Mouse (Mus musculus) CH12.LX (cell line): Measurements from ENCODE around the gene Gm28539. TPM values are rescaled to one million over a fixed set of nuclear protein-coding genes. Genes with fewer than 3 reads are reported as not detected.
A peak's percentile ranks its signal among the peaks of the same experiment; 100 is the strongest.

Source experiments
- DNase-seq: peaks from one replicate; pipeline ENCODE4 v3.0.0-alpha.2; 2013; ENCODE audit errors: extremely low read depth
- H3K27ac ChIP-seq: 2 replicates; pipeline ENCODE4 v1.5.1; 2012; ENCODE audit warnings: low read depth, mild to moderate bottlenecking, control low read depth, moderate library complexity; ENCODE audit not compliant: insufficient read depth
- H3K27me3 ChIP-seq: replicated peaks from 2 replicates; pipeline ENCODE3; 2012; ENCODE audit warnings: inconsistent platforms
- H3K36me3 ChIP-seq, 2 experiments: replicated peaks in 1 of 2; 2 replicates each; pipeline versions ENCODE3 to v1.6.1; 2012; ENCODE audit warnings: inconsistent platforms in 1 of 2, low read length in 1 of 2, mild to moderate bottlenecking in 1 of 2, mixed read lengths in 1 of 2, moderate library complexity in 1 of 2; ENCODE audit not compliant: control insufficient read depth in 1 of 2, insufficient read depth in 1 of 2
- H3K4me1 ChIP-seq, 2 experiments: 2 replicates each; pipeline ENCODE4 v1.6.1; 2012; ENCODE audit warnings: inconsistent platforms in 1 of 2, moderate library complexity in 1 of 2; ENCODE audit not compliant: insufficient read depth in 2 of 2, control insufficient read depth in 1 of 2
- H3K4me2 ChIP-seq: 2 replicates; pipeline ENCODE4 v1.6.1; 2012; ENCODE audit warnings: low read depth, mild to moderate bottlenecking, control low read depth; ENCODE audit not compliant: poor library complexity, insufficient read depth, severe bottlenecking
- H3K4me3 ChIP-seq, 3 experiments: fragments of 150-350 bp in 1 of 3; sonication (generic) in 1 of 3; replicated peaks in 1 of 3; 2 replicates each; pipeline versions ENCODE3 to v1.5.1; 2011 to 2012; ENCODE audit warnings: low read depth in 2 of 3, low read length in 2 of 3, mild to moderate bottlenecking in 2 of 3, moderate library complexity in 2 of 3, control low read depth in 1 of 3, improper control_type of control experiment in 1 of 3, inconsistent platforms in 1 of 3, mixed read lengths in 1 of 3; ENCODE audit not compliant: poor library complexity in 1 of 3
- H3K79me2 ChIP-seq: replicated peaks from 2 replicates; pipeline ENCODE4 v1.6.1; 2012; ENCODE audit warnings: mild to moderate bottlenecking, moderate library complexity; ENCODE audit not compliant: control insufficient read depth, poor library complexity, insufficient read depth, severe bottlenecking; ENCODE audit errors: extremely low read depth
- H3K9ac ChIP-seq: 2 replicates; pipeline ENCODE4 v1.6.1; 2012; ENCODE audit warnings: low read depth, mild to moderate bottlenecking, control low read depth, moderate library complexity; ENCODE audit not compliant: insufficient read depth
- H3K9me3 ChIP-seq: replicated peaks from 2 replicates; pipeline ENCODE3; 2012; ENCODE audit warnings: low read length, inconsistent platforms, mixed read lengths
- BHLHE40 ChIP-seq: IDR thresholded peaks from 2 replicates; pipeline ENCODE4 v1.6.1; 2011; ENCODE audit warnings: mild to moderate bottlenecking, low read depth, low read length, improper control_type of control experiment
- CHD1 ChIP-seq: IDR thresholded peaks from 2 replicates; pipeline ENCODE4 v1.6.1; 2012; ENCODE audit warnings: low read depth, low read length, improper control_type of control experiment, inconsistent platforms
- CHD2 ChIP-seq: IDR thresholded peaks from 2 replicates; pipeline ENCODE4 v1.6.1; 2011; ENCODE audit warnings: low read length, improper control_type of control experiment
- CTCF ChIP-seq, 2 experiments: IDR thresholded peaks in 1 of 2; conservative IDR thresholded peaks in 1 of 2; 2 replicates each; pipeline ENCODE4 v1.5.1; 2011 to 2012; ENCODE audit warnings: low read depth in 2 of 2, low read length in 2 of 2, improper control_type of control experiment in 1 of 2, inconsistent platforms in 1 of 2, mild to moderate bottlenecking in 1 of 2, moderate library complexity in 1 of 2
- E2F4 ChIP-seq: IDR thresholded peaks from 2 replicates; pipeline ENCODE4 v1.6.1; 2011; ENCODE audit warnings: low read depth, low read length, improper control_type of control experiment; ENCODE audit not compliant: insufficient replicate concordance
- ELF1 ChIP-seq: IDR thresholded peaks from 2 replicates; pipeline ENCODE4 v1.6.1; 2014; ENCODE audit warnings: low read depth, mild to moderate bottlenecking, inconsistent platforms, low read length, improper control_type of control experiment
- EP300 ChIP-seq: IDR thresholded peaks from 2 replicates; pipeline ENCODE4 v1.6.1; 2011; ENCODE audit warnings: low read length, improper control_type of control experiment
- GABPA ChIP-seq: IDR thresholded peaks from 2 replicates; pipeline ENCODE4 v1.6.1; 2012; ENCODE audit warnings: low read depth, low read length, improper control_type of control experiment, inconsistent platforms; ENCODE audit not compliant: insufficient replicate concordance
- HCFC1 ChIP-seq: IDR thresholded peaks from 2 replicates; pipeline ENCODE4 v1.6.1; 2012; ENCODE audit warnings: low read depth, mild to moderate bottlenecking, inconsistent platforms, low read length, improper control_type of control experiment
- IRF4 ChIP-seq: IDR thresholded peaks from 2 replicates; pipeline ENCODE4 v1.6.1; 2014; ENCODE audit warnings: low read depth, mild to moderate bottlenecking, inconsistent platforms, low read length, improper control_type of control experiment
- JUN ChIP-seq: IDR thresholded peaks from 2 replicates; pipeline ENCODE4 v1.6.1; 2011; ENCODE audit warnings: low read depth, mild to moderate bottlenecking, low read length, improper control_type of control experiment, moderate library complexity; ENCODE audit not compliant: insufficient read depth
- KAT2A ChIP-seq: IDR thresholded peaks from 2 replicates; pipeline ENCODE4 v1.6.1; 2012; ENCODE audit warnings: low read length, improper control_type of control experiment, inconsistent platforms; ENCODE audit not compliant: insufficient replicate concordance
- MAFK ChIP-seq: IDR thresholded peaks from 2 replicates; pipeline ENCODE4 v1.6.1; 2011; ENCODE audit warnings: low read length, improper control_type of control experiment; ENCODE audit not compliant: insufficient replicate concordance
- MAX ChIP-seq: IDR thresholded peaks from 2 replicates; pipeline ENCODE4 v1.6.1; 2011; ENCODE audit warnings: low read length, improper control_type of control experiment
- MAZ ChIP-seq: IDR thresholded peaks from 2 replicates; pipeline ENCODE4 v1.6.1; 2012; ENCODE audit warnings: low read depth, mild to moderate bottlenecking, inconsistent platforms, low read length, improper control_type of control experiment, moderate library complexity
- MXI1 ChIP-seq: IDR thresholded peaks from 2 replicates; pipeline ENCODE4 v1.6.1; 2011; ENCODE audit warnings: mild to moderate bottlenecking, low read depth, low read length, improper control_type of control experiment
- MYC ChIP-seq: IDR thresholded peaks from 2 replicates; pipeline ENCODE4 v1.6.1; 2011; ENCODE audit warnings: low read depth, mild to moderate bottlenecking, improper control_type of control experiment, low read length
- NELFE ChIP-seq: IDR thresholded peaks from 2 replicates; pipeline ENCODE4 v1.6.1; 2011; ENCODE audit warnings: low read depth, low read length, improper control_type of control experiment
- NRF1 ChIP-seq: IDR thresholded peaks from 2 replicates; pipeline ENCODE4 v1.6.1; 2014; ENCODE audit warnings: low read depth, mild to moderate bottlenecking, inconsistent platforms, low read length, improper control_type of control experiment, moderate library complexity
- PAX5 ChIP-seq: IDR thresholded peaks from 2 replicates; pipeline ENCODE4 v1.6.1; 2012; ENCODE audit warnings: low read length, inconsistent platforms, mixed read lengths
- POLR2A ChIP-seq: IDR thresholded peaks from 2 replicates; pipeline ENCODE4 v1.6.1; 2011; ENCODE audit warnings: low read depth, mild to moderate bottlenecking, improper control_type of control experiment, low read length
- POLR2AphosphoS2 ChIP-seq: IDR thresholded peaks from 2 replicates; pipeline ENCODE4 v1.6.1; 2011; ENCODE audit warnings: low read depth, low read length, improper control_type of control experiment
- RAD21 ChIP-seq: IDR thresholded peaks from 2 replicates; pipeline ENCODE4 v1.6.1; 2011; ENCODE audit warnings: low read depth, mild to moderate bottlenecking, low read length, improper control_type of control experiment, moderate library complexity
- RCOR1 ChIP-seq: conservative IDR thresholded peaks from 2 replicates; pipeline ENCODE4 v1.6.1; 2012; ENCODE audit warnings: low read depth, mild to moderate bottlenecking, inconsistent platforms, low read length, improper control_type of control experiment
- SIN3A ChIP-seq: IDR thresholded peaks from 2 replicates; pipeline ENCODE4 v1.6.1; 2012; ENCODE audit warnings: low read length, improper control_type of control experiment, inconsistent platforms
- SMC3 ChIP-seq: IDR thresholded peaks from 2 replicates; pipeline ENCODE4 v1.6.1; 2011; ENCODE audit warnings: low read depth, low read length, improper control_type of control experiment
- TBP ChIP-seq: conservative IDR thresholded peaks from 2 replicates; pipeline ENCODE4 v1.6.1; 2011; ENCODE audit warnings: low read depth, low read length, improper control_type of control experiment
- TCF12 ChIP-seq: IDR thresholded peaks from 2 replicates; pipeline ENCODE4 v1.6.1; 2014; ENCODE audit warnings: low read depth, mild to moderate bottlenecking, inconsistent platforms, low read length, improper control_type of control experiment
- UBTF ChIP-seq: IDR thresholded peaks from 2 replicates; pipeline ENCODE4 v1.6.1; 2012; ENCODE audit warnings: low read depth, mild to moderate bottlenecking, inconsistent platforms, low read length, improper control_type of control experiment, moderate library complexity
- USF1 ChIP-seq: IDR thresholded peaks from 2 replicates; pipeline ENCODE4 v1.6.1; 2014; ENCODE audit warnings: low read depth, mild to moderate bottlenecking, inconsistent platforms, low read length, improper control_type of control experiment
- USF2 ChIP-seq: conservative IDR thresholded peaks from 2 replicates; pipeline ENCODE4 v1.6.1; 2011; ENCODE audit warnings: low read depth, low read length, improper control_type of control experiment
- ZC3H11A ChIP-seq: IDR thresholded peaks from 2 replicates; pipeline ENCODE4 v1.6.1; 2012; ENCODE audit warnings: low read depth, mild to moderate bottlenecking, inconsistent platforms, low read length, improper control_type of control experiment
- ZKSCAN1 ChIP-seq: IDR thresholded peaks from 2 replicates; pipeline ENCODE4 v1.6.1; 2012; ENCODE audit warnings: low read depth, inconsistent platforms, low read length, improper control_type of control experiment, borderline replicate concordance
- ZMIZ1 ChIP-seq: IDR thresholded peaks from 2 replicates; pipeline ENCODE4 v1.6.1; 2012; ENCODE audit warnings: low read depth, mild to moderate bottlenecking, inconsistent platforms, low read length, improper control_type of control experiment
- ZNF384 ChIP-seq: IDR thresholded peaks from 2 replicates; pipeline ENCODE4 v1.6.1; 2012; ENCODE audit warnings: low read depth, low read length, improper control_type of control experiment, inconsistent platforms
- dilution Hi-C: fragments of 300-500 bp; cut with MboI; formaldehyde crosslinking; loops from 2 replicates; pipeline ENCODE4 v1.14.3; 2020; ENCODE audit warnings: low sequenced_read_pairs; ENCODE audit not compliant: extremely low pct_unique_long_range_greater_than_20kb, extremely low pct_ligation_motif_present
- in situ Hi-C: fragments of 300-500 bp; cut with MboI; formaldehyde crosslinking; loops from 3 replicates; pipeline ENCODE4 v1.14.3; 2019; ENCODE audit warnings: low sequenced_read_pairs, low pct_ligation_motif_present, low pct_unique_long_range_greater_than_20kb, mixed read lengths
- polyA plus RNA-seq: library from polyadenylated mRNA; unstranded; fragments of >175 nt; gene quantifications from 2 replicates; pipeline ENCODE4 v1.2.1, GENCODE M21; 2012; ENCODE audit warnings: low read depth; ENCODE audit not compliant: insufficient read length
- total RNA-seq, 2 experiments: library from RNA; depleted of rRNA; stranded (reverse); fragments of 300-350 nt in 1 of 2; fragments of >200 nt in 1 of 2; gene quantifications; 2 replicates each; pipeline ENCODE4 v1.2.3; 2012 to 2014

Gm28539 gene
- total RNA-seq (2012; rRNA removed), result 2.9 and 3.9 TPM in 2 replicates
- 0.35 TPM in 1 of 2 replicates, not detected in the other for total RNA-seq (2014; rRNA removed)
- polyA plus RNA-seq, result 12.2 and 23.9 TPM in 2 replicates

DNA sequence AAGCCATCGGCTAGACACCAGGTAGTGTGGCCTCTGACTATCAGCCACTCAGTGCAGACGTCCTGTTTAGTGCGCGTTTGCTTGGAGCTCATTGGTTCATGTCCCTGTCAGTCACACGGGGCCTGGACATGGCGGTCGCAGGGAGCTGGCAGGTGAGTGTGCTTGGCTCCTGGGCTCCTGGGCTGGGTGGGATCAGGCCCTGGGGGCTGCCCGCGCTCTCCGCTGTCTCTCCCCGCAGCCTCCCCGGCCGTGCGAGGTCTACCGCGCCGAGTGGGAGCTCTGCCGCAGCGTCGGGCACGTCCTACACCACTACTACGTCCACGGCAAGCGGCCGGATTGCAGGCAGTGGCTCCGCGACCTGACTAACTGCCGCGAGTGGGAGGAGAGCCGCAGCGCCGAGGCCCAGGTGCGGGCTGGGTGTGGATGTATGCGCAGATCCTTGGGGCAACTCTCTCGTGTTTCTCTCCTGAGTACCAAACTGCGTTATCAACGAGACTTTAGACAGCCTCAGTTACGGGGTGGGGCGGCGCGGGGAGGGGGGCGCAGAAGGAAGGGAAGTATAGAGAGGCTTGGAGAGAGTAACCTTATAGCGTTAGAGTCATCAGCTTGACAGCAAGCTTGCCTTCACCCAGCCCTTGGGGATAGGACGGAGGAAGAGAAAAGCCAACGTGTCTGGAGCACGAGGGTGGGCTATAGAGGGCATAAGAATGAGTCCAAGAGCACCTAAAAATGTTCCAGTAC, at the start of gene Gm28539, which contains the start of gene 2510002D24Rik:
Gene Gm28539 (plus strand): TSS at position 117 of the 741 bp plus-strand sequence.
Gene 2510002D24Rik (plus strand): TSS at position 111 of the 741 bp plus-strand sequence.
- no peak for TF ChIP-seq SMC3
- no peak for TF ChIP-seq USF1
- TF ChIP-seq NRF1, result peak; percentile 24; the same call in 1 of the 2 replicates
- TF ChIP-seq RAD21, result no peak
- no peak for TF ChIP-seq GABPA
- TF ChIP-seq TBP, result peak; percentile 87
- TF ChIP-seq UBTF, result 0 out of 2 replicates have a peak, but pooled peaks have one; percentile 52
- peak; percentile 74 for TF ChIP-seq ZMIZ1
- TF ChIP-seq POLR2AphosphoS2, result peak; percentile 97
- peak; percentile 59; the same call in 1 of the 2 replicates for TF ChIP-seq SIN3A
- TF ChIP-seq TCF12, result peak; percentile 95
- TF ChIP-seq POLR2A, result peak; percentile 96
- no peak for TF ChIP-seq JUN
- peak; percentile 85 for TF ChIP-seq NELFE
- no peak for TF ChIP-seq ZC3H11A
- TF ChIP-seq HCFC1, result peak; percentile 71
- no peak; the same call in 1 of the 2 replicates for TF ChIP-seq MXI1
- TF ChIP-seq PAX5, result no peak
- no peak; the same call in 1 of the 2 replicates for TF ChIP-seq E2F4
- TF ChIP-seq ZKSCAN1, result no peak
- TF ChIP-seq ZNF384, result no peak
- TF ChIP-seq MAX, result peak; percentile 32
- TF ChIP-seq BHLHE40, result no peak
- TF ChIP-seq CTCF (conservative IDR thresholded peaks at IDR 0.05 in 1 of 2, IDR thresholded peaks at IDR 0.05 in 1 of 2; ENCODE audit: low read depth in 2 of 2, low read length in 2 of 2), result no peak
- 0 out of 2 replicates have a peak, but pooled peaks have one; percentile 44 for TF ChIP-seq KAT2A
- peak; percentile 72 for TF ChIP-seq CHD2
- TF ChIP-seq MYC, result peak; percentile 76
- no peak for TF ChIP-seq MAZ
- peak; percentile 72 for TF ChIP-seq ELF1
- no peak for TF ChIP-seq EP300
- TF ChIP-seq MAFK, result no peak
- 0 out of 2 replicates have a peak, but pooled peaks have one; percentile 34 for TF ChIP-seq IRF4
- TF ChIP-seq RCOR1, result no peak
- TF ChIP-seq USF2, result no peak; the same call in 1 of the 2 replicates
- peak; percentile 82 for TF ChIP-seq CHD1
- Histone ChIP-seq H3K4me3 (peak within 1 kb of the TSS; percentile 68 to 96 (median 87)), H3K4me2 (peak within 1 kb of the TSS; percentile 57), H3K27ac (peak within 1 kb of the TSS; percentile 65), H3K36me3 (peaks cover 46 to 72% of the 10 kb centered on the region in 2 experiments), H3K4me1 (peaks cover 5 to 22% of the 10 kb centered on the region in 2 experiments), H3K9me3 (no peaks in the 10 kb centered on the region), H3K27me3 (no peaks in the 10 kb centered on the region), H3K9ac (peak within 1 kb of the TSS; percentile 51), H3K79me2 (peaks cover 20% of the 10 kb centered on the region)
- DNase-seq, result peak; percentile 98
- in situ Hi-C loops (no loop called here), dilution Hi-C loops (no loop called here)
